Mouse (Mus musculus): ENCODE measurements at regions not wholly inside any gene's neighbourhood (a gene's known extent, or its start where the extent isn't known, plus 50 kb on each side); places are given as distances from the start of the nearest gene placed in this dataset.
A peak's percentile ranks its signal among the peaks of the same experiment; 100 is the strongest.

- no peak for DNase-seq
These were observed 551.8 kb upstream of the Btbd3 start for GRCm38 (mm10) chr2:137704565-137704947.

- DNase-seq: no peak
These were observed 552.3 kb upstream of the Btbd3 start for GRCm38 (mm10) chr2:137704051-137704450.

GRCm38 (mm10) chr2:137695885-137696284, 560.5 kb upstream of the Btbd3 start:
- DNase-seq: no peak

- DNase-seq: no peak
These were observed 562.3 kb upstream of the Btbd3 start for GRCm38 (mm10) chr2:137694020-137694419.

- no peak for DNase-seq
These were observed 569.2 kb upstream of the Btbd3 start for GRCm38 (mm10) chr2:137687208-137687607.

- no peak for DNase-seq
These were observed 569.6 kb upstream of the Btbd3 start for GRCm38 (mm10) chr2:137686735-137687134.

GRCm38 (mm10) chr2:137681762-137682161, 565.3 kb upstream of the Jag1 start:
- no peak for DNase-seq

- DNase-seq: peak; percentile 1
These were observed 546.7 kb upstream of the Jag1 start for GRCm38 (mm10) chr2:137663171-137663570.

GRCm38 (mm10) chr2:137662216-137662615, 545.8 kb upstream of the Jag1 start:
- no peak for DNase-seq

GRCm38 (mm10) chr2:137660449-137660848, 544.0 kb upstream of the Jag1 start:
- no peak for DNase-seq

- DNase-seq: no peak
These were observed 537.9 kb upstream of the Jag1 start for GRCm38 (mm10) chr2:137654296-137654695.

GRCm38 (mm10) chr2:137644160-137644559, 527.7 kb upstream of the Jag1 start:
- DNase-seq: no peak

- no peak for DNase-seq
These were observed 527.0 kb upstream of the Jag1 start for GRCm38 (mm10) chr2:137643269-137644055.

- DNase-seq: no peak
These were observed 518.7 kb upstream of the Jag1 start for GRCm38 (mm10) chr2:137635019-137635621.

GRCm38 (mm10) chr2:137616637-137617036, 500.2 kb upstream of the Jag1 start:
- DNase-seq: no peak

GRCm38 (mm10) chr2:137613791-137614190, 497.3 kb upstream of the Jag1 start:
- DNase-seq: no peak

- no peak for DNase-seq
These were observed 492.1 kb upstream of the Jag1 start for GRCm38 (mm10) chr2:137608506-137608905.

- no peak for DNase-seq
These were observed 481.7 kb upstream of the Jag1 start for GRCm38 (mm10) chr2:137598136-137598535.

GRCm38 (mm10) chr2:137594509-137594908, 478.1 kb upstream of the Jag1 start:
- DNase-seq: no peak

GRCm38 (mm10) chr2:137591551-137591950, 475.1 kb upstream of the Jag1 start:
- DNase-seq: no peak

- DNase-seq: no peak
These were observed 465.0 kb upstream of the Jag1 start for GRCm38 (mm10) chr2:137581491-137581890.

- DNase-seq: no peak
These were observed 459.3 kb upstream of the Jag1 start for GRCm38 (mm10) chr2:137575750-137576149.

GRCm38 (mm10) chr2:137574845-137575449, 458.5 kb upstream of the Jag1 start:
- no peak for DNase-seq

- DNase-seq: no peak
These were observed 454.7 kb upstream of the Jag1 start for GRCm38 (mm10) chr2:137571146-137571545.

Measured in lung, postnatal 14 days (tissue).